Mouse (Mus musculus) neural tube, embryonic 11.5 days (tissue): ENCODE results near the gene Olfr205. TPM values are rescaled to one million over a fixed set of nuclear protein-coding genes. Genes with fewer than 3 reads are reported as not detected.

Experiments
- ATAC-seq: fragments of 200-750 bp; cut with Nextera tagmentation; 2 replicates; pipeline ENCODE4 v1.8.0; 2017; ENCODE audit warnings: moderate number of reproducible peaks, mild to moderate bottlenecking, moderate TSS enrichment, moderate library complexity; ENCODE audit not compliant: insufficient read depth, low FRiP score, low TSS enrichment
- DNase-seq: peaks from one replicate; pipeline ENCODE4 v3.0.0-alpha.2; 2015; ENCODE audit warnings: low spot score
- H3K27ac ChIP-seq: fragments of 300-500 bp; sonication (generic); 2 replicates; pipeline ENCODE4 v1.5.1; 2014; ENCODE audit warnings: low read depth, mild to moderate bottlenecking, low read length
- H3K27me3 ChIP-seq: fragments of 300-500 bp; sonication (generic); 2 replicates; pipeline ENCODE4 v1.6.1; 2014; ENCODE audit warnings: mild to moderate bottlenecking, low read length, mixed read lengths; ENCODE audit not compliant: control insufficient read depth, insufficient read depth
- H3K36me3 ChIP-seq: fragments of 300-500 bp; sonication (generic); 2 replicates; pipeline ENCODE4 v1.6.1; 2014; ENCODE audit warnings: mild to moderate bottlenecking, low read length, moderate library complexity, mixed read lengths; ENCODE audit not compliant: control insufficient read depth, insufficient read depth
- H3K4me1 ChIP-seq: fragments of 300-500 bp; sonication (generic); 2 replicates; pipeline ENCODE4 v1.6.1; 2014; ENCODE audit warnings: low read length, mixed read lengths; ENCODE audit not compliant: control insufficient read depth, insufficient read depth
- H3K4me2 ChIP-seq: fragments of 300-500 bp; sonication (generic); 2 replicates; pipeline ENCODE4 v1.6.1; 2014; ENCODE audit warnings: low read depth, mild to moderate bottlenecking, moderate library complexity
- H3K4me3 ChIP-seq: fragments of 300-500 bp; sonication (generic); 2 replicates; pipeline ENCODE4 v1.5.1; 2014; ENCODE audit warnings: low read depth, low read length
- H3K9ac ChIP-seq: fragments of 300-500 bp; sonication (generic); 2 replicates; pipeline ENCODE4 v1.6.1; 2014; ENCODE audit warnings: mild to moderate bottlenecking, low read length
- H3K9me3 ChIP-seq: fragments of 300-500 bp; sonication (generic); 2 replicates; pipeline ENCODE4 v1.6.1; 2016; ENCODE audit warnings: low read length; ENCODE audit not compliant: control insufficient read depth
- WGBS: fragments of 180-500 bp; shearing (Covaris S2); extraction: QIAGEN DNeasy Blood & Tissue Kit; methylation state at CpG from one replicate; pipeline ENCODE4 v1.1.7; 2014; 5-methylcytosine and 5-hydroxymethylcytosine counted together
- polyA plus RNA-seq: library from polyadenylated mRNA; unstranded; fragments of >200 nt; fragmentation: Nextera tagmentation; extraction: Ambion mirVana; gene quantifications from 2 replicates; pipeline ENCODE4 v1.2.1, GENCODE M21; 2014

The Olfr205 gene
- polyA plus RNA-seq, 1 experiment from 2014 or later: not detected

- Histone ChIP-seq H3K36me3 (no peaks in the 10 kb centered on the region), H3K4me3 (no peak overlapping the region)
These were observed 50.4 kb downstream of the Olfr205 start for GRCm38 (mm10) chr16:59280542-59280941.

More at GRCm38 (mm10) chr16:59280542-59280941, 50.4 kb downstream of the Olfr205 start:
- WGBS: 88% methylated on average over 3 of the region's 3 CpGs
- H3K9me3 ChIP-seq: no peaks in the 10 kb centered on the region
- H3K4me1 ChIP-seq: no peaks in the 10 kb centered on the region
- no peak overlapping the region for H3K4me2 ChIP-seq
- ATAC-seq: no peak
- DNase-seq: no peak
- H3K9ac ChIP-seq: no peak overlapping the region
- no peaks in the 10 kb centered on the region for H3K27me3 ChIP-seq
- no peak overlapping the region for H3K27ac ChIP-seq

Other genes with a start within 250 kb of the Olfr205 start
- gene Olfr191, start 241.3 kb downstream of the Olfr205 start, polyA plus RNA-seq: not detected in 2 replicates
- not detected in 2 replicates for gene Olfr193, start 219.3 kb downstream of the Olfr205 start, polyA plus RNA-seq
- not detected in 2 replicates for gene Olfr194, start 210.1 kb downstream of the Olfr205 start, polyA plus RNA-seq
- not detected in 2 replicates for gene Olfr195, start 184.1 kb downstream of the Olfr205 start, polyA plus RNA-seq
- gene Olfr196, start 160.7 kb downstream of the Olfr205 start, polyA plus RNA-seq: not detected in 2 replicates
- gene Olfr198, start 127.6 kb downstream of the Olfr205 start, polyA plus RNA-seq: not detected in 2 replicates
- gene Olfr199, start 111.4 kb downstream of the Olfr205 start, polyA plus RNA-seq: not detected in 2 replicates
- not detected in 2 replicates for gene Olfr201, start 58.5 kb downstream of the Olfr205 start, polyA plus RNA-seq
- not detected in 2 replicates for gene Olfr202, start 44.3 kb downstream of the Olfr205 start, polyA plus RNA-seq
- not detected in 2 replicates for gene Olfr203, start 32.3 kb downstream of the Olfr205 start, polyA plus RNA-seq
- gene Olfr204, start 12.9 kb downstream of the Olfr205 start, polyA plus RNA-seq: not detected in 2 replicates
- not detected in 2 replicates for gene Olfr206, start 18.1 kb upstream of the Olfr205 start, polyA plus RNA-seq
- not detected in 2 replicates for gene Olfr209, start 32.9 kb upstream of the Olfr205 start, polyA plus RNA-seq
- gene Gabrr3, start 76.2 kb upstream of the Olfr205 start, polyA plus RNA-seq: 0.11 TPM in 1 of 2 replicates, not detected in the other
- 25.9 and 26.7 TPM in 2 replicates for gene Riox2, start 140.6 kb upstream of the Olfr205 start, polyA plus RNA-seq